Mouse (Mus musculus) intestine, embryonic 14.5 days (tissue): ENCODE results near the gene 1700025G04Rik. TPM values are rescaled to one million over a fixed set of nuclear protein-coding genes. Genes with fewer than 3 reads are reported as not detected.
"Not testable (repeated sequence)": the region's sequence is repeated elsewhere in the genome, so short reads cannot be mapped to it uniquely, and the experiment has no call there.

Source experiments
- ATAC-seq: fragments of 200-750 bp; cut with Nextera tagmentation; replicated peaks from 2 replicates; pipeline ENCODE4 v1.8.0; 2017; ENCODE audit warnings: low read depth, moderate number of reproducible peaks, moderate TSS enrichment, moderate library complexity; ENCODE audit not compliant: low FRiP score, low TSS enrichment
- DNase-seq: peaks from one replicate; pipeline ENCODE4 v3.0.0-alpha.2; 2018; ENCODE audit warnings: low spot score
- H3K27ac ChIP-seq: fragments of 300-500 bp; sonication (generic); 2 replicates; pipeline ENCODE4 v1.5.1; 2014; ENCODE audit warnings: low read depth, mild to moderate bottlenecking, control low read depth
- H3K27me3 ChIP-seq: fragments of 300-500 bp; sonication (generic); replicated peaks from 2 replicates; pipeline ENCODE4 v1.6.1; 2014; ENCODE audit warnings: low read length, control low read depth; ENCODE audit not compliant: control insufficient read depth, insufficient read depth
- H3K36me3 ChIP-seq: fragments of 300-500 bp; sonication (generic); 2 replicates; pipeline ENCODE4 v1.6.1; 2014; ENCODE audit warnings: low read length, control low read depth; ENCODE audit not compliant: control insufficient read depth, insufficient read depth
- H3K4me1 ChIP-seq: fragments of 300-500 bp; sonication (generic); replicated peaks from 2 replicates; pipeline ENCODE4 v1.6.1; 2014; ENCODE audit warnings: low read length, control low read depth, mixed read lengths; ENCODE audit not compliant: control insufficient read depth, insufficient read depth
- H3K4me2 ChIP-seq: fragments of 300-500 bp; sonication (generic); 2 replicates; pipeline ENCODE4 v1.6.1; 2014; ENCODE audit warnings: low read length
- H3K4me3 ChIP-seq: fragments of 300-500 bp; sonication (generic); 2 replicates; pipeline ENCODE4 v1.5.1; 2014; ENCODE audit warnings: low read depth, low read length, control low read depth, mixed read lengths
- H3K9ac ChIP-seq: fragments of 300-500 bp; sonication (generic); 2 replicates; pipeline ENCODE4 v1.6.1; 2014; ENCODE audit warnings: mild to moderate bottlenecking, low read length
- H3K9me3 ChIP-seq: fragments of 300-500 bp; sonication (generic); 2 replicates; pipeline ENCODE4 v1.6.1; 2016; ENCODE audit warnings: low read length, control low read depth; ENCODE audit not compliant: control insufficient read depth
- WGBS: fragments of 180-500 bp; shearing (Covaris S2); extraction: QIAGEN DNeasy Blood & Tissue Kit; methylation state at CpG from one replicate; pipeline ENCODE4 v1.1.7; 2014; 5-methylcytosine and 5-hydroxymethylcytosine counted together
- polyA plus RNA-seq: library from polyadenylated mRNA; unstranded; fragments of >200 nt; fragmentation: Nextera tagmentation; extraction: Ambion mirVana; gene quantifications from 2 replicates; pipeline ENCODE4 v1.2.1, GENCODE M21; 2014

1700025G04Rik gene
- polyA plus RNA-seq, 1 experiment from 2014 or later: 27.7 TPM

GRCm38 (mm10) chr1:151849993-151850608 is 239.8 kb downstream of the 1700025G04Rik start:
- Histone ChIP-seq H3K9me3 (no peaks in the 10 kb centered on the region; the same call in 1 of the 2 replicates), H3K9ac (no peak overlapping the region), H3K4me3 (no peak overlapping the region), H3K27me3 (no peaks in the 10 kb centered on the region), H3K27ac (no peak overlapping the region), H3K4me1 (no peaks in the 10 kb centered on the region), H3K36me3 (no peaks in the 10 kb centered on the region), H3K4me2 (no peak overlapping the region)
- WGBS: 85% methylated on average over 16 of the region's 16 CpGs
- DNase-seq: no peak
- no peak for ATAC-seq

- Histone ChIP-seq H3K9ac (no peak overlapping the region), H3K27me3 (no peaks in the 10 kb centered on the region), H3K4me2 (no peak overlapping the region), H3K27ac (no peak overlapping the region), H3K4me3 (no peak overlapping the region), H3K9me3 (no peaks in the 10 kb centered on the region; the same call in 1 of the 2 replicates), H3K36me3 (no peaks in the 10 kb centered on the region), H3K4me1 (no peaks in the 10 kb centered on the region)
- DNase-seq (no peak), ATAC-seq (no peak)
- 89% methylated on average over 2 of the region's 2 CpGs for WGBS
Observed at GRCm38 (mm10) chr1:151848286-151848685, 241.6 kb downstream of the 1700025G04Rik start.

- Histone ChIP-seq H3K4me3 (no peak overlapping the region), H3K27me3 (no peaks in the 10 kb centered on the region), H3K4me2 (no peak overlapping the region), H3K4me1 (no peaks in the 10 kb centered on the region), H3K9me3 (no peaks in the 10 kb centered on the region; the same call in 1 of the 2 replicates), H3K36me3 (no peaks in the 10 kb centered on the region), H3K9ac (no peak overlapping the region), H3K27ac (no peak overlapping the region)
- DNase-seq: no peak
- no peak for ATAC-seq
- WGBS: 70% methylated on average over 19 of the region's 19 CpGs
Observed at GRCm38 (mm10) chr1:151845926-151846782, 243.8 kb downstream of the 1700025G04Rik start.

- no peak for DNase-seq
- Histone ChIP-seq H3K27ac (no peak overlapping the region), H3K27me3 (no peaks in the 10 kb centered on the region), H3K9ac (no peak overlapping the region), H3K36me3 (no peaks in the 10 kb centered on the region), H3K4me1 (no peaks in the 10 kb centered on the region), H3K4me2 (no peak overlapping the region), H3K4me3 (no peak overlapping the region), H3K9me3 (no peaks in the 10 kb centered on the region; the same call in 1 of the 2 replicates)
- ATAC-seq: no peak
- 83% methylated on average over 17 of the region's 17 CpGs for WGBS
Observed at GRCm38 (mm10) chr1:151845252-151845832, 244.6 kb downstream of the 1700025G04Rik start.

- not testable (repeated sequence) for H3K36me3 ChIP-seq
Observed at GRCm38 (mm10) chr1:151840345-151840744, 249.6 kb downstream of the 1700025G04Rik start.

GRCm38 (mm10) chr1:151835261-151835660 is 254.7 kb downstream of the 1700025G04Rik start:
- Histone ChIP-seq H3K27ac (no peak overlapping the region), H3K4me2 (no peak overlapping the region), H3K27me3 (no peaks in the 10 kb centered on the region), H3K9ac (no peak overlapping the region), H3K9me3 (peaks cover 8% of the 10 kb centered on the region), H3K4me1 (no peaks in the 10 kb centered on the region), H3K4me3 (no peak overlapping the region), H3K36me3 (no peaks in the 10 kb centered on the region)
- ATAC-seq: no peak
- DNase-seq: no peak
- WGBS: 95% methylated on average over 4 of the region's 4 CpGs

More at GRCm38 (mm10) chr1:151840345-151840744, 249.6 kb downstream of the 1700025G04Rik start:
- not testable (repeated sequence) for H3K27me3 ChIP-seq, H3K27ac ChIP-seq, ATAC-seq, H3K9me3 ChIP-seq, H3K4me1 ChIP-seq, H3K4me3 ChIP-seq, H3K9ac ChIP-seq, DNase-seq, H3K4me2 ChIP-seq
- WGBS: 100% methylated on average over 1 of the region's 1 CpGs

- Histone ChIP-seq H3K9ac (no peak overlapping the region), H3K4me2 (no peak overlapping the region), H3K4me3 (no peak overlapping the region), H3K36me3 (no peaks in the 10 kb centered on the region), H3K9me3 (peaks cover 8% of the 10 kb centered on the region), H3K27me3 (no peaks in the 10 kb centered on the region), H3K27ac (no peak overlapping the region), H3K4me1 (no peaks in the 10 kb centered on the region)
- ATAC-seq (no peak), DNase-seq (no peak)
- WGBS: 84% methylated on average over 3 of the region's 3 CpGs
Observed at GRCm38 (mm10) chr1:151831791-151832190, 258.1 kb downstream of the 1700025G04Rik start.

GRCm38 (mm10) chr1:151825065-151825464 is 264.9 kb downstream of the 1700025G04Rik start:
- no peak for DNase-seq
- no peaks in the 10 kb centered on the region for H3K9me3 ChIP-seq
- 59% methylated on average over 7 of the region's 7 CpGs for WGBS
- H3K9ac ChIP-seq: no peak overlapping the region
- H3K27ac ChIP-seq: no peak overlapping the region
- no peaks in the 10 kb centered on the region for H3K27me3 ChIP-seq
- no peak for ATAC-seq
- H3K4me1 ChIP-seq: no peaks in the 10 kb centered on the region
- no peak overlapping the region for H3K4me2 ChIP-seq
- no peak overlapping the region for H3K4me3 ChIP-seq
- H3K36me3 ChIP-seq: no peaks in the 10 kb centered on the region
